Mouse (Mus musculus) liver, postnatal 0 days (tissue): ENCODE data around the gene Catsperb. TPM values are rescaled to one million over a fixed set of nuclear protein-coding genes. Genes with fewer than 3 reads are reported as not detected.

ENCODE experiments used
- ATAC-seq: fragments of 200-750 bp; cut with Nextera tagmentation; 2 replicates; pipeline ENCODE4 v1.8.0; 2017; ENCODE audit warnings: mild to moderate bottlenecking, moderate library complexity
- DNase-seq: peaks from one replicate; pipeline ENCODE4 v3.0.0-alpha.2; 2016
- H3K27ac ChIP-seq: fragments of 300-500 bp; sonication (generic); 2 replicates; pipeline ENCODE4 v1.5.1; 2014; ENCODE audit warnings: antibody characterized with exemption, moderate library complexity, mild to moderate bottlenecking, low read depth
- H3K27me3 ChIP-seq: fragments of 300-500 bp; sonication (generic); 2 replicates; pipeline ENCODE4 v1.6.1; 2014; ENCODE audit warnings: low read length, control low read depth, mixed read lengths; ENCODE audit not compliant: insufficient read depth
- H3K36me3 ChIP-seq: fragments of 300-500 bp; sonication (generic); replicated peaks from 2 replicates; pipeline ENCODE4 v1.6.1; 2014; ENCODE audit warnings: mild to moderate bottlenecking, control low read depth, low read length, moderate library complexity, mixed read lengths; ENCODE audit not compliant: insufficient read depth
- H3K4me1 ChIP-seq: fragments of 300-500 bp; sonication (generic); 2 replicates; pipeline ENCODE4 v1.6.1; 2014; ENCODE audit warnings: antibody characterized with exemption, mild to moderate bottlenecking, control low read depth; ENCODE audit not compliant: insufficient read depth
- H3K4me2 ChIP-seq: fragments of 300-500 bp; sonication (generic); 2 replicates; pipeline ENCODE4 v1.6.1; 2014; ENCODE audit warnings: low read depth, mild to moderate bottlenecking, low read length, moderate library complexity, mixed read lengths
- H3K4me3 ChIP-seq: fragments of 300-500 bp; sonication (generic); 2 replicates; pipeline ENCODE4 v1.5.1; 2014; ENCODE audit warnings: low read depth, low read length
- H3K9ac ChIP-seq: fragments of 300-500 bp; sonication (generic); replicated peaks from 2 replicates; pipeline ENCODE4 v1.6.1; 2014; ENCODE audit warnings: mild to moderate bottlenecking, moderate library complexity
- H3K9me3 ChIP-seq: fragments of 300-500 bp; sonication (generic); 2 replicates; pipeline ENCODE4 v1.6.1; 2016; ENCODE audit warnings: mild to moderate bottlenecking, control low read depth, low read length, mixed read lengths
- CTCF ChIP-seq: sonication (generic); IDR thresholded peaks from 2 replicates; pipeline ENCODE4 v1.5.1; 2016; ENCODE audit warnings: antibody characterized with exemption, low read depth
- EP300 ChIP-seq: IDR thresholded peaks from 2 replicates; pipeline ENCODE4 v1.6.1; 2016; ENCODE audit warnings: antibody characterized with exemption, low read depth, mild to moderate bottlenecking
- WGBS: fragments of 180-500 bp; shearing (Covaris S2); extraction: QIAGEN DNeasy Blood & Tissue Kit; methylation state at CpG from one replicate; pipeline ENCODE4 v1.1.7; 2014; ENCODE audit not compliant: insufficient replicate concordance; 5-methylcytosine and 5-hydroxymethylcytosine counted together
- microRNA-seq: library from miRNA; unstranded; fragments of <30 nt; microRNA quantifications from one replicate; pipeline ENCODE4, GENCODE M21; 2016
- polyA plus RNA-seq: library from polyadenylated mRNA; unstranded; fragments of >200 nt; fragmentation: Nextera tagmentation; extraction: Ambion mirVana; gene quantifications from 2 replicates; pipeline ENCODE4 v1.2.1, GENCODE M21; 2015

The Catsperb gene
- polyA plus RNA-seq, 1 experiment from 2014 or later: not detected

GRCm38 (mm10) chr12:101633137-101633536 is 228.7 kb downstream of the Catsperb start:
- Histone ChIP-seq H3K9me3 (no peaks in the 10 kb centered on the region), H3K27ac (no peak overlapping the region), H3K9ac (no peak overlapping the region), H3K36me3 (no peaks in the 10 kb centered on the region), H3K27me3 (no peaks in the 10 kb centered on the region), H3K4me3 (no peak overlapping the region), H3K4me1 (no peaks in the 10 kb centered on the region), H3K4me2 (no peak overlapping the region)
- WGBS: 79% methylated on average over 1 of the region's 1 CpGs
- ATAC-seq: no peak
- DNase-seq: no peak
- TF ChIP-seq EP300 (no peak), CTCF (no peak)

GRCm38 (mm10) chr12:101667502-101667901 is 263.0 kb downstream of the Catsperb start:
- no peak for DNase-seq
- 80% methylated on average over 2 of the region's 2 CpGs for WGBS
- no peaks in the 10 kb centered on the region for H3K9me3 ChIP-seq
- no peak overlapping the region for H3K9ac ChIP-seq
- ATAC-seq: no peak
- H3K36me3 ChIP-seq: no peaks in the 10 kb centered on the region
- no peak overlapping the region for H3K4me3 ChIP-seq
- no peak overlapping the region for H3K4me2 ChIP-seq
- H3K27me3 ChIP-seq: no peaks in the 10 kb centered on the region
- H3K27ac ChIP-seq: no peak overlapping the region
- H3K4me1 ChIP-seq: no peaks in the 10 kb centered on the region
- TF ChIP-seq EP300 (no peak), CTCF (no peak)

Small RNA genes within 50 kb of the gene (microRNA-seq; reads per million reads assigned to microRNA genes)
- not detected for gene Gm24542
